ENCODE assay signal across 23 mouse cellular contexts in genomic region chr10:49559872-49560407, GRCm38 (mm10).
DNase-seq lines count a peak whose midpoint lies in the region; ATAC-seq and TF ChIP-seq lines count a peak whose summit lies in the region.
"Had no signal": no experiment of that assay in that cellular context is flagged by ENCODE, and none has a peak within 500 bp of the region (broad histone marks: within the 10 kb centered on the region; RNA-seq: fewer than 3 reads in every experiment).

No protein-coding gene starts in this region.

- no peaks in the 10 kb centered on the region for H3K9me3 ChIP-seq in forebrain, embryonic 14.5 days (replicated peaks; ENCODE audit: control insufficient read depth, low read length)
- no peaks in the 10 kb centered on the region for H3K9me3 ChIP-seq in forebrain, embryonic 11.5 days (ENCODE audit: control insufficient read depth, low read length)
- no peaks in the 10 kb centered on the region for H3K9me3 ChIP-seq in lung, embryonic 14.5 days (ENCODE audit: low read depth, low read length)
- H3K9me3 ChIP-seq: G1E; heart, embryonic 15.5 days; hindbrain, embryonic 12.5 days had no signal

- H3K27ac ChIP-seq in forebrain, embryonic 14.5 days (ENCODE audit: low read depth, low read length): no peak overlapping the region
- H3K27ac ChIP-seq in forebrain, embryonic 11.5 days (ENCODE audit: low read depth, low read length): no peak overlapping the region
- no peak overlapping the region for H3K27ac ChIP-seq in lung, embryonic 14.5 days (ENCODE audit: low read depth)
- H3K27ac ChIP-seq in kidney, adult 2 months (ENCODE audit: insufficient read depth, low read depth, low read length): no peak overlapping the region
- H3K27ac ChIP-seq: heart, embryonic 15.5 days; hindbrain, embryonic 12.5 days had no signal

- no peak overlapping the region for H3K4me3 ChIP-seq in forebrain, embryonic 14.5 days (ENCODE audit: low read depth, low read length)
- H3K4me3 ChIP-seq in forebrain, embryonic 11.5 days (ENCODE audit: low read depth, low read length): no peak overlapping the region
- H3K4me3 ChIP-seq in lung, embryonic 14.5 days (ENCODE audit: low read depth, low read length): no peak overlapping the region
- no peak overlapping the region for H3K4me3 ChIP-seq in lung, adult 2 months (replicated peaks; ENCODE audit: extremely low read depth, low read depth, low read length)
- no peak overlapping the region for H3K4me3 ChIP-seq in kidney, adult 2 months (ENCODE audit: insufficient read depth, low read depth, low read length)
- H3K4me3 ChIP-seq: heart, embryonic 15.5 days; hindbrain, embryonic 12.5 days had no signal

- TF ChIP-seq CTCF in lung, embryonic 14.5 days (IDR thresholded peaks at IDR 0.05; ENCODE audit: low read depth): no peak
- no peak for TF ChIP-seq CTCF in lung, adult 2 months (IDR thresholded peaks at IDR 0.05; ENCODE audit: insufficient read depth, low read length)
- no peak for TF ChIP-seq CTCF in kidney, adult 2 months (conservative IDR thresholded peaks at IDR 0.05; ENCODE audit: insufficient read depth, insufficient read length, low read depth, low read length)

- no peak for TF ChIP-seq POLR2A in lung, adult 2 months (IDR thresholded peaks at IDR 0.05; ENCODE audit: borderline replicate concordance, extremely low read depth, low read depth, low read length)
- TF ChIP-seq POLR2A in kidney, adult 2 months (IDR thresholded peaks at IDR 0.05; ENCODE audit: low read depth, low read length): no peak

- WGBS in forebrain, embryonic 14.5 days: 76% methylated on average over 1 of the region's 1 CpGs
- WGBS in forebrain, embryonic 11.5 days: 87% methylated on average over 1 of the region's 1 CpGs
- 45% methylated on average over 1 of the region's 1 CpGs for WGBS in lung, embryonic 14.5 days
- WGBS in lung, adult 2 months: 67% methylated on average over 1 of the region's 1 CpGs
- WGBS in kidney, adult 2 months: 82% methylated on average over 1 of the region's 1 CpGs

- DNase-seq in forebrain, embryonic 14.5 days (ENCODE audit: low spot score): peak; percentile 56
- DNase-seq in forebrain, embryonic 11.5 days (ENCODE audit: low spot score): no peak
- peak; percentile 11 for DNase-seq in lung, embryonic 14.5 days
- DNase-seq in lung, adult 2 months: no peak
- peak; percentile 65 for DNase-seq in brain, adult 2 months (ENCODE audit: low read depth, low spot score)
- peak; percentile 24 for DNase-seq in brain, embryonic 18.5 days (ENCODE audit: low read depth, low spot score)
- DNase-seq in kidney, adult 2 months: no peak
- no peak for DNase-seq in lung, adult 18-20 months
- DNase-seq: adrenal gland, postnatal 14 days; cerebellum, adult 11 months; cerebellum, adult 9-11 months; cerebellum, postnatal 36 days; heart, adult 18-20 months; heart, postnatal 4 days; kidney, adult 9 months had no signal

- no peak overlapping the region for H3K9ac ChIP-seq in forebrain, embryonic 14.5 days (ENCODE audit: low read length)
- H3K9ac ChIP-seq in forebrain, embryonic 11.5 days (ENCODE audit: low read length): no peak overlapping the region
- H3K9ac ChIP-seq in lung, embryonic 14.5 days: no peak overlapping the region
- H3K9ac ChIP-seq: heart, embryonic 15.5 days; hindbrain, embryonic 12.5 days had no signal

- H3K4me2 ChIP-seq in forebrain, embryonic 14.5 days (ENCODE audit: low read length): no peak overlapping the region
- no peak overlapping the region for H3K4me2 ChIP-seq in forebrain, embryonic 11.5 days (ENCODE audit: low read depth, low read length, severe bottlenecking)
- H3K4me2 ChIP-seq in lung, embryonic 14.5 days: no peak overlapping the region
- H3K4me2 ChIP-seq: heart, embryonic 11.5 days; heart, embryonic 15.5 days; hindbrain, embryonic 12.5 days had no signal

- H3K4me1 ChIP-seq in forebrain, embryonic 14.5 days (ENCODE audit: control insufficient read depth, insufficient read depth, low read length): no peaks in the 10 kb centered on the region
- no peaks in the 10 kb centered on the region for H3K4me1 ChIP-seq in forebrain, embryonic 11.5 days (replicated peaks; ENCODE audit: control insufficient read depth, insufficient read depth, low read length)
- no peaks in the 10 kb centered on the region for H3K4me1 ChIP-seq in lung, embryonic 14.5 days (ENCODE audit: insufficient read depth)
- H3K4me1 ChIP-seq in lung, adult 2 months (ENCODE audit: control insufficient read depth, insufficient read depth, low read length): no peaks in the 10 kb centered on the region
- H3K4me1 ChIP-seq in kidney, adult 2 months (ENCODE audit: control insufficient read depth, insufficient read depth, low read length): no peaks in the 10 kb centered on the region
- H3K4me1 ChIP-seq: heart, embryonic 15.5 days; hindbrain, embryonic 12.5 days had no signal

- no peaks in the 10 kb centered on the region for H3K36me3 ChIP-seq in forebrain, embryonic 14.5 days (ENCODE audit: control insufficient read depth, insufficient read depth, low read length)
- no peaks in the 10 kb centered on the region for H3K36me3 ChIP-seq in forebrain, embryonic 11.5 days (ENCODE audit: control insufficient read depth, insufficient read depth, low read length)
- no peaks in the 10 kb centered on the region for H3K36me3 ChIP-seq in lung, embryonic 14.5 days (ENCODE audit: insufficient read depth)
- no peaks in the 10 kb centered on the region for H3K36me3 ChIP-seq in kidney, adult 2 months (ENCODE audit: control insufficient read depth, insufficient read depth, low read length)
- H3K36me3 ChIP-seq: G1E; heart, embryonic 15.5 days; hindbrain, embryonic 12.5 days had no signal

- no peaks in the 10 kb centered on the region for H3K27me3 ChIP-seq in forebrain, embryonic 14.5 days (replicated peaks; ENCODE audit: control insufficient read depth, insufficient read depth, low read length)
- no peaks in the 10 kb centered on the region for H3K27me3 ChIP-seq in forebrain, embryonic 11.5 days (ENCODE audit: control insufficient read depth, insufficient read depth, low read length)
- H3K27me3 ChIP-seq in lung, embryonic 14.5 days (ENCODE audit: insufficient read depth, low read length): no peaks in the 10 kb centered on the region
- no peaks in the 10 kb centered on the region for H3K27me3 ChIP-seq in kidney, adult 2 months (replicated peaks; ENCODE audit: control insufficient read depth, insufficient read depth, low read length)
- H3K27me3 ChIP-seq: heart, embryonic 15.5 days; hindbrain, embryonic 12.5 days had no signal

- peak; percentile 75 for ATAC-seq in forebrain, embryonic 14.5 days
- ATAC-seq in forebrain, embryonic 11.5 days (replicated peaks; ENCODE audit: low FRiP score): no peak
- ATAC-seq in lung, embryonic 14.5 days (ENCODE audit: insufficient read depth): no peak
- ATAC-seq: CD4-positive, CD25-positive, alpha-beta regulatory T cell, adult 4 months; hindbrain, embryonic 16.5 days; inflammation-experienced regulatory T-cells, adult 6 months; intestine, postnatal 0 days had no signal

Comparison
In these comparisons a context has a peak if more than half of its experiments do, and no peak if none do; other contexts are left out.
1. DNase-seq: peak in forebrain, embryonic 14.5 days (single experiment), lung, embryonic 14.5 days (single experiment), brain, adult 2 months (single experiment) and brain, embryonic 18.5 days (single experiment); none in forebrain, embryonic 11.5 days (single experiment), lung, adult 2 months (single experiment), kidney, adult 2 months (single experiment) and lung, adult 18-20 months (0 of 2).